Mouse (Mus musculus) testis, postnatal 14 days (tissue): ENCODE data around the gene Fam198b.

Experiments used
- DNase-seq: peaks from one replicate; pipeline ENCODE4 v3.0.0; 2021; ENCODE audit warnings: low spot score

Gene Fam198b

GRCm38 (mm10) chr3:79983961-79984419, 99.7 kb downstream of the Fam198b start:
- DNase-seq, result no peak

DNA sequence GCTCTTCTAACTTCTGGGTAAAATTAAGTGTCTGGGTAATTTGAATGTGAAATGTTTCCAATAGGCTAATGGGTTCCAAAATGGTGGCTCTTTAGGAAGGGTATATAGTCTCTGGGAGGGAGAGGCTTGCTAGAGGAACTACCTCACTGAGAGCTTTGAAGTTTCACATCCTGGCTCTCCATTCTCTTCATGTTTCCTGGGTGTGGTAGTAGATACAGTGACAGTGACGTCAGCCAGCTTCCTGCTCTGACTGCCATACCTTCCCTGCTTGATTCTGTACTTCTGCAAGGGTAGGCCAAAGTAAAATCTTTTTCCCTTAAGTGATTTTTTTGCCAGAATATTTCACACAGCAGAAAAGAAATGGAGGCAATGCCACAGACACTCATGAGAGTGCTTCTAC, 100.2 kb downstream of the Fam198b start:
- no peak for DNase-seq

GRCm38 (mm10) chr3:79989250-79989649, 104.9 kb downstream of the Fam198b start:
- no peak for DNase-seq

DNA sequence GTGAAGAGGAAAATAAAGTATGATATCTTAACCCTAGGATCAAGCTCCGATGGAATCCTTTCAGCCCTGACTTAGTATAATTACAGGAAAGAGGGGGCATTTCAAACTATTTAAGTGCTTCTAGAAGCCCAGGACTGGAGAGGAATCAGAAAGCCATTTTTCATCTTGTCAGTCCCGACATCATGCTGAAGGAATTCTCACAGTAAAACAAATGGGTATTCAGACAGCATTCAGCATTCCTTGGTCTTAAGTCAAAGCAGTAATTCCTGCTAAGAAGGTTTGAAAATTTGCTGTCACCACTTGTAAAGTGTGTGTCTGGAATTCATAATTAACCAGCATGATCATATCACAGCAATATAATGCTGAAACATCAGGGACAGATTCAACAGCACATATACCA, 105.6 kb downstream of the Fam198b start:
- no peak for DNase-seq

DNA sequence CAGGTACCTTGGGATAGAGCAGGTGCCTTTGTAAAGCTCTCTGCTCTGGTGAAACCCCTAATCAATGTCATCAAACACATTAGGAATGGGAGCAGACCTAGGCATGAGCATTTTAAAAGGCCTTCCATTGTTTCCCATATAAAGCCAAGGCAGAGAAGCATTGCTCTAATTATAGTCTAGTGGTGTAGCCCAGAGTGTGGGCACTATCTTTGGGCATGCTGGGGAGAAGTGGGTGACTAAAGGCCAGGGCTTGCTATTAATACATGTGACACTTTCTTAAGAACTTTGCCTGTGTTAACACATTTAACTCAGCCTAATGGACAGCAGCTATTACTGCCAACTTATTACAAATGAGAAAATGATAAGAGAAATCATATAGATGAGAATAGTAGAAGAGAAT, 106.1 kb downstream of the Fam198b start:
- DNase-seq, result no peak

DNA sequence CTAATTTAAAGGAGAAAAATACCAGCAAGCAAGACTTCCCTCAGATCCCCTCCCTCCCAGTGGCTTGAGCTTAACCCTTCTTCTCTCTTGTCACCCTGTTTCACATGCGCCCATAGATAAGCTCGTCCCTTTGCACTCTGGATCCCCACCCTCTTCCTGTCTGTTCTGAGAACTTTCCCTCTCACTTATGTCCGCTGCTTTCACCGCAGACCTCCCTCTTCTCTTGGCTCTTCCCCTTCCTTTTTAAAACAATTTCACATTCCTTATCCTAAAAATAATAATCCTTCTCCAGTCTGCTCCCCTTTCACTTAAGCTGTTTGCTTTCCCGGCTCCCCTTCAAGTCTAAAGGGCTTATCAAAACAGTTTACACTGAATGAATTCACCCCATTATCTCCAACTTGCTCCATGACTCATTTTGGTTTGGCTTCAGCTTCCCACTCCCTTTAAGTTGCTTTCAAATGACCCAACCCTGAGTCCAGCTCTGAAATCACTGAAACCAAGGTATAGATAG, 109.8 kb downstream of the Fam198b start:
- DNase-seq, result no peak

DNA sequence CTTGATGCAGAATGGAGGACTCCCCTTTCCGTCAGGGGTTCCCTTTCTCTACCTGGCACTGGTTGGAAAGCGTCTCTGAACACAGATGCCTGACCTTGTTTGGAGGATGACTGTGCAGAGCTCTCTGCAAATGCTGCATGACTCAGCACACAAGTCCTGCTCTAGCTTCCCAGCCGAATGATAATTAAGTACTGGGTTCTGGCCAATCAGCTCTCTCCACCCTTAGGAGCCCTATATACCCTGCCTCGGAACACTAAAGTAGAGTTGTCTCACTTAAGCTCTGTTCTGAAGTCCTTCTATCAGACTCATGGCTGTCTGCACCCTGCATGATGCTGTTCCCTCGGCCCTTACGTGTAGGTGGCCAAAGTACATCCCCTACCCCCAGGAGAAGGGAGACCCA, 111.4 kb downstream of the Fam198b start:
- no peak for DNase-seq
